Mouse (Mus musculus) gastrocnemius, postnatal 36 days (tissue): ENCODE results near the gene Ryk. TPM values are rescaled to one million over a fixed set of nuclear protein-coding genes. Genes with fewer than 3 reads are reported as not detected.

ENCODE experiments used
- DNase-seq, 2 experiments: peaks; one replicate each; pipeline ENCODE4 v3.0.0; 2022
- intact Hi-C: fragments of 180-260 bp; cut with DNase I; formaldehyde crosslinking; loops from one replicate; pipeline ENCODE4 v1.15.1; 2025
- long read RNA-seq, 2 experiments: library from polyadenylated mRNA; stranded (forward); transcript quantifications; one replicate each; pipeline ENCODE4 v2.0.0; 2021
- total RNA-seq, 2 experiments: library from RNA; stranded (reverse); gene quantifications; 2 replicates each; pipeline ENCODE4 v1.2.3; 2021

Ryk gene
- total RNA-seq, result 10 to 100 TPM; 40.7 to 46.7 TPM
- long read RNA-seq, experiment 1, transcript Ryk-203 (15 exons, 2,505 nt), result minor isoform, 8 of 34 reads
- long read RNA-seq, experiment 1, transcript Ryk-201 (15 exons, 2,852 nt), result major isoform, 18 of 34 reads
- long read RNA-seq, experiment 1, partial matches to known transcripts, result 6 of 34 reads
- long read RNA-seq, experiment 1, other reads (novel, unspliced or antisense), result 2 of 34 reads
- long read RNA-seq, experiment 2, transcript Ryk-201 (15 exons, 2,852 nt), result major isoform, 23 of 49 reads
- long read RNA-seq, experiment 2, transcript Ryk-203 (15 exons, 2,505 nt), result minor isoform, 13 of 49 reads
- long read RNA-seq, experiment 2, partial matches to known transcripts, result 6 of 49 reads
- long read RNA-seq, experiment 2, other reads (novel, unspliced or antisense), result 7 of 49 reads

DNA sequence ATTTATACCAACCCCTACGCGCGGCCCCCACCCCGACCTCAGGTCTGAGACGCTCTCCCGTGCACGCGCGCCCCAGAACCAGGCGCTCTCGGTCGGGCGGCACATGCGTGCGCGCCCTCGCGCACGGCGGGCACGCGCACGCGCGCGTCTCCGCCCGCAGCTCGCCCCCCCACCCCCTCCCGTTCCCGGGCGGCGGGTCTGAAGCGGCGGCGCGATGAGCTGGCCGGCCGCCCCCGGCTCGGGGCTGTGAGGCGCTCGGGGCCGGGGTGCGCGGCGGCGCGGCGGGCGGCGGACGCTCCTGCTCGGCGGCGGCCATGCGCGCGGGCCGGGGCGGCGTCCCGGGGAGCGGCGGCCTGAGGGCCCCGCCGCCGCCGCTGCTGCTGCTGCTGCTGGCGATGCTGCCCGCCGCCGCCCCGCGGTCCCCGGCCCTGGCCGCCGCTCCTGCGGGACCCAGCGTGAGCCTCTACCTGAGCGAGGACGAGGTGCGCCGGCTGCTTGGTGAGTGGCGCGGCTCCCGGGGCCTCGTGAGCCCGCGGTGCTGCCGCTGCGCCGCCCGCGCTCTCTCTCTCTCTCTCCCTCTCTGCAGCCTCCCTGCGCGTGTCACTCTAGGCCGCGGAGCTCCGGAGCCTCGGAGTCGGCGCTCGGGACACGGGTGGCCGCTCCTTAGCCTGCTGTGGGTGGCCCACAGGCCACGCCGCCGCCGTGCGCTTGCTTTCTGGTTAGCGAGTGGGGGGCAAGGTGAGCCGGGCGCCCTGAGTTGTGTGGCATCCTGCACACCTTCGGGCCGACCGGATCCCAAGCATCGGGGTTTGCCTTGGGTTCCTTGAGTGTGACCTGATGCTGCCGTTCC is at the start of gene Ryk:
Gene Ryk (plus strand): TSS at position 176 of the 850 bp plus-strand sequence.
- intact Hi-C loops, result loop anchor here (2.0 kb wide), 1 partner anchor 28 kb away; no protein-coding TSS in a partner anchor
- peak; percentile 62 to 69 for DNase-seq

- intact Hi-C loops, result loop anchor here (5.0 kb wide), 1 partner anchor 78 kb away; no protein-coding TSS in a partner anchor
- no peak for DNase-seq
These were observed 45.2 kb upstream of the Ryk start for GRCm38 (mm10) chr9:102789491-102789890.

DNA sequence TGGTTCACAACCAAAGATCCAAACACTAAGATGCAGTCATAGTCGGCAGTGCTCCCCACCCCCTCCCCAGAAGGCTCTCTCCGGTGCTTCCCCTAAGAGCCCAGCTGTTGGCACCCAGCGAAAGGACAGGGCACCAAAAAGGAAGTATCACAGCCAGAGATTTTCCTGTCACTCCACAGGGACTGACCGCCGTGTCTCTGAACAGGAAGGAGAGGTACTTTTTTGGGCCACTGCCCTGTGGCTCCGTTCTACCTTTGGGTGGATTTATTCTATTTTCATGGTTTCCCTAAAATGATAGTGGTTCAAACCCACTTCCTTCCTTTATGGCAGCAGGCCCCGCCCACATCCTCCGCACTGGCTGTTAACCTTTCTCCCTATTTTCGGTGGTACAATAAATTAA is 42.9 kb upstream of the Ryk start:
- DNase-seq, result no peak
- intact Hi-C loops, result no loop called here

DNA sequence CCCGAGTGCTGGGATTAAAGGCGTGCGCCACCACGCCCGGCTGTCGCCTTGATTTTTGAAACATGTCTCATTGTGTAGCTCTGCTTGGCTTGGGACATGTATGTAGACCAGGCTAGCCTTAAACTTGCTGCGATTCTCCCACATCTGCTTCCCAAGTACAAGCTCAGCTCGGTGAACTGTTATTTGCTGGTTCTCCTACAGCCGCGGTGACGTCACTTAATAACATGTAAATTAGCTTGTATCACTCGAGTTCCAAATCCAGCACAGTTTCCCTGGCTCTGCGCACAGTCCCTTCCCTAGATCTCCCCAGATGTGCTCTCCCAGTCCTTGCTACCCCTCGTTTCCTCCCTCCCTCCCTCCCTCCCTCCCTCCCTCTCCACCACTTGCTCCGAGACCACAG is 41.9 kb upstream of the Ryk start:
- no peak for DNase-seq
- intact Hi-C loops, result no loop called here

DNA sequence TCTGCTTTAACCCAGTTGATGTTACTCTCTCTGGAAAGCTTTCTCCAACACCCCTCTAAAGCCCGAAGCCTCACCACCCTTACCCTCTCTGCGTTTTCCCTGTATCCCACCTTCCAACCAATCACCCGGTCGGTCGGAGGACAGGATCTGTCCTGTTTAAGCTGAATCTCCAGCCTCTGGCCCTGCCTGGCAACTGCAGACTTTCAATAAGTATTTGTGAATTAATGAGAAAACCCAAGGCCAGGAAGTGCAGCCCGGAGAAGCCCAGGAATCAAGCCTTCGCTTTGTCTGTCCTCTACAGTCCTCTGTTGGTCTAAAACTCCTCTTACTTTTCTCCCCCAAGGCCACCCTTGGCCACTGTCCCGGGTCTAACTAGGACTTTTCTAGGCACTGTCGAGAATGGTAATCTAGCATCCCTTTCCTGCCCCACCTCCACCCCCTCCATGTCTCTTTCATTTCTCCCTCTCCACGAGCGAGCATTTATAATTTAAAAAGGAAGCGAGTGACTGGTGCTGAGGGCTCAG is 41.4 kb upstream of the Ryk start:
- intact Hi-C loops, result no loop called here
- no peak for DNase-seq

DNA sequence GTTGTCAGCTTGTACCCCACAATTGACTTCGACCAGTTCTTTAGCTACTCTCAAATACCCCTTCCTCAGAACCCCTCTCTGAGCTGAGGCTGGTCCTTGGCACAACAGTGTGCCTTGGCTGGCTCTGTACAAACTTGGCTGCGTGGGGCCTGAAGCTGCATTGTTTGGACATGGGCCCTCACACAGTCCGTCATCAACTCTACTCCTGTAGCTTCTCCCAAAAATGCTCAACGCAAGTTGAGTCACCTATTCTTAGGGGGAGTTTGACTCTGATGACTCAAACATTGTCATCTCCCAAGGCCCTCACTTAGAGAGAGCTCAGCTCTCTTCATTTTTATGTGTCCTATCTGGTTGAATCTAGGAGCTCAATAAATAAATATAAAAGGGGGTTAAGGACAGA is 36.3 kb upstream of the Ryk start:
- intact Hi-C loops, result no loop called here
- no peak for DNase-seq

GRCm38 (mm10) chr9:102806056-102806573 is 28.6 kb upstream of the Ryk start:
- no peak for DNase-seq
- intact Hi-C loops, result no loop called here

DNA sequence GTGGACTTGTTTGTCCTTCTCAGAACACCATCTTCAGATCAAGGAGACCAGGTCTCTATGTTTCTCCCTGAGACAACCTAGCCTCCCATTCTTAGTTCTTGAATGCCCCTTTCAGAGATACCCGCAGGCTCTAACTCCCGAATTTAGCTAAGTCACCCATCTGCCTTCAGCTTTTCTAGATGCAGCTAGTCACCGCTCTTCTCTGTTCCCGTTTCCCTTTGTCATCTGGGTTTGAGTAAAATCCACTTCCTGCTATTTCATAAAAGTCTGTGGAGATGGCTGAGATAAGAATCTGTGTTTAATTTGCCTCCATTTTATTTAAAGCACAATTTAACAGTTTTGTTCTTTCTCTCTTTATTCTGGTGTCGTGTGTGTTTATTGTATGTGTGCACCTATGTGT is 23.5 kb upstream of the Ryk start:
- no peak for DNase-seq
- intact Hi-C loops, result no loop called here

DNA sequence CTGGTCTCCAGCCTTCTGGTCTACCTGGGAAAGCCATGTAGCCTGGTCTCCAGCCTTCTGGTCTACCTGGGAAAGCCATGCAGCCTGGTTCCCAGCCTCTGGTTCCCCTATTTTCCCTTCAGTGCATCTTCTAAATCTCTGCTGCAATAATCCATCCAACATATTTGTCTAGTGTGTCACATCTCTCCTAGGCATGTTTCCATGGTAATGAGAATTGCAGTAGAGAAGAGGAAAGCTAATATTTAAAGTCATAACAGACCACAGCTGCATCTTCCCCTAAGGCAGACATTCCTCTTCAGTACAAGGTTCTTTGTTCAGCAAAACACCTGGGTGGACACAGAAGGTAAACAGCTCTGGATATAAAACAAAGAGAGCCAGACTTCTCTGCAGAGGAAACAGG is 16.5 kb upstream of the Ryk start:
- intact Hi-C loops, result no loop called here
- DNase-seq, result no peak

DNA sequence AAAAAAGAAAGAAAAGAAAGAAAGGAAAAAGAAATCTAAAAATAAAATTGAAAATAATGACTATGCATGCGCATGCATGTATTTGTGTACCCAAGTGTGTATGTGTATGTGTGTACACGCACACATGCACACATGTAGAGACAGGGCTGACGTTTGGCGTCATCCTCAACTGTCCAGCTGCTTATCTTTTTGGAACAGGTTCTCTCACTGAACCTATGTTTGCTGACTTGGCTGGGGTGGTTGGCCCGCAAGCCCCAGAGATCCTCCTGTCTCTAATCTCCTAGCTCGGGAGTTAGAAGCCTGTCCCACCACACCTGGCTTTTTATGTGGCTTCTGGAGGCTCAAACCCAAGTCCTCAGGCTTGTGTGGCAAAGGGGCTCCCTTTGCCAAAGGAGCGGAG is 6.1 kb upstream of the Ryk start:
- intact Hi-C loops, result no loop called here
- no peak for DNase-seq

- DNase-seq, result no peak
- intact Hi-C loops, result no loop called here
These were observed 3.2 kb upstream of the Ryk start for GRCm38 (mm10) chr9:102831541-102831940.

DNA sequence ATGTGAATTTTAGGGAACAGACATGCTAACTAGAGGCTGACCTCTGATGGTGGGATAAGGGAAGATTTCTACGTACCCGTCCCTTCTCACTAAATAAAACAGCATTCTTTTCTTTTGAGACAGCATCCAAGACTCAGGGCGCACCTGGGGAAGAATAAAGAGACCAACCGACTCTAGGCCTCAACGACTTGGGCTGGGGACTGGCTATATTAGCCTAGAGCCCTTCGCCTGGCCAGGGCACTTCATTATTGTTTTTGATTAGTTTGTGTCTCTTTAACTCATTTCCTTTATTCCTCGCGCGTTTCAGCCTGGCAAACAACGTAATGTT is 339 bp upstream of the Ryk start:
- no peak for DNase-seq
- intact Hi-C loops, result loop anchor here (2.0 kb wide), 1 partner anchor 28 kb away; no protein-coding TSS in a partner anchor

DNA sequence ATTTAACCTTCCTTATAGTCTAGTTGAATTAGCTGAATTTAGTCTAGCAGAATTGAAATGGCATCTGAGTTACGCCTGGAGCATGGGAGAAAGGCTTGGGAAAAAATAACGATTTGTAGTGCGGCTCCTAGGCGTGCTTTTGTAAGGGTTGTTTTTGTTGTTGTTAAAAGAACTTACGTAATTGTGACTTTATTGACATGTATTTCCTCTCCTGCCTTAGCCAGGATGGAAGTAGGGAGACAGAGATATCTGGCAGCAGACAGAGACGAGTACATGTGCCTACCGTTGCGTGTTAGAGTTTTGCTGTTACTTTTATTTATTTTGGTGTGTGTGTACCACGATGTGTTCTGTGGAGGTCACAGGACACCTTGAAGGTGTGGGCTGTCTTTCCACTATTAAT is 1.6 kb downstream of the Ryk start:
- no peak for DNase-seq
- intact Hi-C loops, result no loop called here

DNA sequence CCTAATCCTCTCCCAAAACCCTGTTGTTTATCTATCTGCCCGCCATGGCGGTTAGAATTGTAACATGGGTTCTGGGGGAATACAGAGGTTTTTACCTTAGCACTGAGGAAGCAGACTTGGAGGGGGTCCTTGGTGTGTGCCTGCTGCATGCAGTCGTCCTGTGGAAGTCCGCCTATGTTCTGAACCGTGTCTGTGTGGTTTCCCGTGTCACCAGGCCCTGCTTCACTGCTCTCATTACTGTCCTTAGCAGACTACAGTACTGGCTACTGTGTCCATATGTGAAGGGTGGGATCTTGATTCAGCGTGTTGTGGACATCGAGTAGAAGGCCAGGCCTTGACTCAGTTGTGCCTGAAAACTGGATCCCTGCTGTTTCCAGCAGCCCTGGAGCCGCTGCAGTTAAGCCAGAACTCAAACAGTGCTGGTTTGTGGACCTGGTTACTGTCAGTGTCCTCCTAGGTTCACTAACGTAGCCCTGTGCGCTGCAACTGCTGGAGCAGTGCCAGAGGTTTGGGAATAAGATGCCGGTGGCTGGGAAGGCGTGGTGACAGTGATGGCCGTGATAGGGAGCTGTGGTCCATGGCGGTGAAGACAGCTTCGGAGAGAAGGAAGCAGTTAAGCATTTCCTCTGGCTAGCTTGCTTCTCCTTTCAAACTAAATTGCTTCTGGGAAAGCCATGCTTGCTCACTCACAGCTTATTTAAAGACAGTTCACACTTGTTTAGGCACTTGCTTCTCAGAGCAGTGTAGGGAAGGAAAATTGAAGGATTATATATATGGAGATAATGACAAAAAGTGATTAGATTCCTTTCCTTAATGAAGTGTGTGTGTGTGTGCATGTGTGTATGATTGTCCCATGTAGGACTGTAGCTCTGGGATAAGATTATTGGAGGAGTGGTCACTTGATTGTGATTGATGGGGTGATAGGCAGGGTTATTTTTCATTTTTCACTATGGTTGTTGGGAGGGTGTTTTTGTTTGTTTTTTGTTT is 6.4 kb downstream of the Ryk start:
- DNase-seq, result peak; percentile 30 to 40

GRCm38 (mm10) chr9:102841832-102842231 is 7.1 kb downstream of the Ryk start:
- intact Hi-C loops, result no loop called here
- DNase-seq, result no peak

More for the DNA sequence above, 6.4 kb downstream of the Ryk start:
- intact Hi-C loops, result no loop called here

- DNase-seq, result no peak
- intact Hi-C loops, result no loop called here
These were observed 7.8 kb downstream of the Ryk start for GRCm38 (mm10) chr9:102842498-102842897.

GRCm38 (mm10) chr9:102843577-102843976 is 8.9 kb downstream of the Ryk start:
- DNase-seq, result no peak
- intact Hi-C loops, result no loop called here

GRCm38 (mm10) chr9:102845851-102846250 is 11.1 kb downstream of the Ryk start:
- intact Hi-C loops, result no loop called here
- DNase-seq, result no peak

- intact Hi-C loops, result no loop called here
- no peak for DNase-seq
These were observed 11.6 kb downstream of the Ryk start for GRCm38 (mm10) chr9:102846348-102846747.
